Mouse (Mus musculus) lung, postnatal 0 days (tissue): ENCODE data around the gene Lrrfip1. TPM values are rescaled to one million over a fixed set of nuclear protein-coding genes. Genes with fewer than 3 reads are reported as not detected.

Source experiments
- ATAC-seq: fragments of 200-750 bp; cut with Nextera tagmentation; 2 replicates; pipeline ENCODE4 v1.8.0; 2017; ENCODE audit warnings: moderate library complexity
- DNase-seq: peaks from one replicate; pipeline ENCODE4 v3.0.0-alpha.2; 2016; ENCODE audit warnings: low spot score
- H3K27ac ChIP-seq: fragments of 300-500 bp; sonication (generic); 2 replicates; pipeline ENCODE4 v1.5.1; 2014; ENCODE audit warnings: antibody characterized with exemption, mild to moderate bottlenecking, low read length, mixed read lengths
- H3K27me3 ChIP-seq: fragments of 300-500 bp; sonication (generic); replicated peaks from 2 replicates; pipeline ENCODE4 v1.6.1; 2014; ENCODE audit warnings: low read length, mixed read lengths; ENCODE audit not compliant: insufficient read depth
- H3K36me3 ChIP-seq: fragments of 300-500 bp; sonication (generic); 2 replicates; pipeline ENCODE4 v1.6.1; 2014; ENCODE audit warnings: low read length, mixed read lengths; ENCODE audit not compliant: insufficient read depth
- H3K4me1 ChIP-seq: fragments of 300-500 bp; sonication (generic); 2 replicates; pipeline ENCODE4 v1.6.1; 2014; ENCODE audit warnings: antibody characterized with exemption, low read depth, low read length, mixed read lengths; ENCODE audit not compliant: insufficient read depth
- H3K4me2 ChIP-seq: fragments of 300-500 bp; sonication (generic); replicated peaks from 2 replicates; pipeline ENCODE4 v1.6.1; 2014; ENCODE audit warnings: low read depth, mild to moderate bottlenecking, low read length, moderate library complexity, mixed read lengths
- H3K4me3 ChIP-seq: fragments of 300-500 bp; sonication (generic); 2 replicates; pipeline ENCODE4 v1.5.1; 2014; ENCODE audit warnings: low read depth, low read length
- H3K9ac ChIP-seq: fragments of 300-500 bp; sonication (generic); replicated peaks from 2 replicates; pipeline ENCODE4 v1.6.1; 2014; ENCODE audit warnings: low read depth, mild to moderate bottlenecking
- H3K9me3 ChIP-seq: fragments of 300-500 bp; sonication (generic); 2 replicates; pipeline ENCODE4 v1.6.1; 2016; ENCODE audit warnings: low read length, mixed read lengths
- CTCF ChIP-seq: IDR thresholded peaks from 2 replicates; pipeline ENCODE4 v1.5.1; 2016; ENCODE audit warnings: antibody characterized with exemption, mild to moderate bottlenecking
- EP300 ChIP-seq: IDR thresholded peaks from 2 replicates; pipeline ENCODE4 v1.6.1; 2016; ENCODE audit warnings: antibody characterized with exemption, mild to moderate bottlenecking, control low read depth
- WGBS: fragments of 180-500 bp; shearing (Covaris S2); extraction: QIAGEN DNeasy Blood & Tissue Kit; methylation state at CpG from one replicate; pipeline ENCODE4 v1.1.7; 2014; 5-methylcytosine and 5-hydroxymethylcytosine counted together
- polyA plus RNA-seq: library from polyadenylated mRNA; unstranded; fragments of >200 nt; fragmentation: Nextera tagmentation; extraction: Ambion mirVana; gene quantifications from 2 replicates; pipeline ENCODE4 v1.2.1, GENCODE M21; 2015

The Lrrfip1 gene
- polyA plus RNA-seq, 1 experiment from 2014 or later = 83.1 TPM

GRCm38 (mm10) chr1:91001871-91002539, 3.5 kb downstream of the Lrrfip1 start:
- no peak overlapping the region for H3K27ac ChIP-seq
- no peak overlapping the region for H3K4me2 ChIP-seq
- H3K9me3 ChIP-seq = no peaks in the 10 kb centered on the region
- DNase-seq = no peak
- peaks cover 13% of the 10 kb centered on the region for H3K4me1 ChIP-seq
- no peak for ATAC-seq
- no peak overlapping the region for H3K9ac ChIP-seq
- no peaks in the 10 kb centered on the region for H3K36me3 ChIP-seq
- 80% methylated on average over 3 of the region's 3 CpGs for WGBS
- TF ChIP-seq CTCF (no peak), EP300 (no peak)
- H3K27me3 ChIP-seq = no peaks in the 10 kb centered on the region
- H3K4me3 ChIP-seq = no peak overlapping the region

- H3K27ac ChIP-seq = no peak overlapping the region
- H3K4me1 ChIP-seq = peaks cover 13% of the 10 kb centered on the region
- no peaks in the 10 kb centered on the region for H3K36me3 ChIP-seq
- no peaks in the 10 kb centered on the region for H3K27me3 ChIP-seq
- no peak for DNase-seq
- no peak overlapping the region for H3K9ac ChIP-seq
- ATAC-seq = no peak
- WGBS = 69% methylated on average over 3 of the region's 3 CpGs
- no peak overlapping the region for H3K4me3 ChIP-seq
- no peaks in the 10 kb centered on the region for H3K9me3 ChIP-seq
- no peak overlapping the region for H3K4me2 ChIP-seq
- TF ChIP-seq CTCF = no peak
Measured at GRCm38 (mm10) chr1:91002641-91003040, 4.1 kb downstream of the Lrrfip1 start.

DNA sequence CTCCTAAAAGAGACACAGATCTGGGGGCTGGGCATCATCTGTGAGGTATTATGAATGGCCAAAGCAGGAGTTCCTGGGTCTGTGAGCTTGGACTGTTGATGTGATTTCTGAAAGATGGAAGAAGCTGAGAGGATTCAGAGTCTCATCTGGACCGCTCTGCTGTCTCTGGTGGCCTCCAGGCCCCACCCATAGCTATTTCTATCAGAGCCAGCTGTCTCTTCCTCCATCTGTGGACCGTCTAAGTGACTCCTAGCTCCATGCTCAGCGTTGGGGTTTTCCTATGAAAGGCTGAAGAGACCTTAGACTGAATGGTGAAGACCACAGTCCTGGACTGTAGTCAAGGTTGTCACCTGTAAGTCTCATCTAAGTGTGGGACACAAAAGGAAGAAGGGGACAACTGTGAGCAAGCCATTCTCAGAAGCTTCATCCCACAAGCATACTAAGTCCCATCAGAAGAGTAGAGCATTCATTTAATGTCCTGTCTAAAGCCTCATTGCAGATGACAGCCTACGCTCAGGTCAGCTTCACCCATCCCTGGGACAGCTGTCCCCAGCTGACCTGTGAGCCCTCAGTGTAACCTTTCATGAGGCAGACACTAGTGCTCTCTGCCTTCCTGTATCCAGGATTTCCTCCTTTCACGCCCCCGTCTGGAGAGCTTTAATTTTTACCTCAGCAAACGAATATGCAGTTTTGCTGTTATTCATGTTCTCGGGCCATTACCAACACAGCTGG, 5.2 kb downstream of the Lrrfip1 start:
- DNase-seq = no peak
- H3K4me2 ChIP-seq = no peak overlapping the region
- H3K9me3 ChIP-seq = no peaks in the 10 kb centered on the region
- no peak overlapping the region; the same call in 1 of the 2 replicates for H3K27ac ChIP-seq
- ATAC-seq = no peak
- H3K4me1 ChIP-seq = peaks cover 13% of the 10 kb centered on the region; the same call in 1 of the 2 replicates
- WGBS = 81% methylated on average over 8 of the region's 8 CpGs
- H3K27me3 ChIP-seq = no peaks in the 10 kb centered on the region
- no peaks in the 10 kb centered on the region for H3K36me3 ChIP-seq
- no peak overlapping the region for H3K4me3 ChIP-seq
- H3K9ac ChIP-seq = no peak overlapping the region
- TF ChIP-seq EP300 (no peak), CTCF (no peak)

GRCm38 (mm10) chr1:91006037-91006436, 7.5 kb downstream of the Lrrfip1 start:
- TF ChIP-seq CTCF (no peak), EP300 (no peak)
- 48% methylated on average over 5 of the region's 5 CpGs for WGBS
- no peaks in the 10 kb centered on the region for H3K27me3 ChIP-seq
- H3K4me2 ChIP-seq = no peak overlapping the region
- ATAC-seq = no peak
- H3K4me1 ChIP-seq = 0 out of 2 replicates have a peak, but pooled peaks cover 5% of the 10 kb centered on the region
- no peak overlapping the region for H3K9ac ChIP-seq
- H3K4me3 ChIP-seq = no peak overlapping the region
- H3K9me3 ChIP-seq = no peaks in the 10 kb centered on the region
- no peaks in the 10 kb centered on the region for H3K36me3 ChIP-seq
- DNase-seq = no peak
- no peak overlapping the region for H3K27ac ChIP-seq

DNA sequence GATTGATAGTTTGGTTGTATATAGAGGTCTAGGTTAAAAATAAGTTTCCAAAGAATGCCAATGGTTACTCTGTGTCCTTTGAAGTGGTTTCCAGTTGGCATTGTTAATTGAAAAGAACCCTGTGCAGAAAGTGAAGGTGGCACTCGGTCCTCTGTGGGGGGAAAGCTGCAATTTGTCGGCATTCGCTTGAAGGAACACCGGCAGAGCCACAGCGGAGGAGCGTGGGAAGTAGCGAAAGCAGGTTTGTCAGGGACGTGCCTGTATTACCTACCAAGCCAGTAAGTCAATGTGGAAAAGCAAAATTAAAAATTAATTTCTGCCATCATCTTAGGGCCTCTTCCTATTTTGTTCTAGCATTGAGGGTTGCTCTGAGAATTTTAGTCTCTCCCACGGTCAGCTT, 8.2 kb downstream of the Lrrfip1 start:
- H3K4me3 ChIP-seq = no peak overlapping the region
- no peaks in the 10 kb centered on the region for H3K36me3 ChIP-seq
- H3K9ac ChIP-seq = no peak overlapping the region
- no peaks in the 10 kb centered on the region for H3K4me1 ChIP-seq
- H3K4me2 ChIP-seq = no peak overlapping the region
- H3K27me3 ChIP-seq = no peaks in the 10 kb centered on the region
- no peak for ATAC-seq
- H3K9me3 ChIP-seq = no peaks in the 10 kb centered on the region
- TF ChIP-seq EP300 = no peak
- TF ChIP-seq CTCF = no peak
- no peak overlapping the region for H3K27ac ChIP-seq
- 66% methylated on average over 9 of the region's 9 CpGs for WGBS
- no peak for DNase-seq

DNA sequence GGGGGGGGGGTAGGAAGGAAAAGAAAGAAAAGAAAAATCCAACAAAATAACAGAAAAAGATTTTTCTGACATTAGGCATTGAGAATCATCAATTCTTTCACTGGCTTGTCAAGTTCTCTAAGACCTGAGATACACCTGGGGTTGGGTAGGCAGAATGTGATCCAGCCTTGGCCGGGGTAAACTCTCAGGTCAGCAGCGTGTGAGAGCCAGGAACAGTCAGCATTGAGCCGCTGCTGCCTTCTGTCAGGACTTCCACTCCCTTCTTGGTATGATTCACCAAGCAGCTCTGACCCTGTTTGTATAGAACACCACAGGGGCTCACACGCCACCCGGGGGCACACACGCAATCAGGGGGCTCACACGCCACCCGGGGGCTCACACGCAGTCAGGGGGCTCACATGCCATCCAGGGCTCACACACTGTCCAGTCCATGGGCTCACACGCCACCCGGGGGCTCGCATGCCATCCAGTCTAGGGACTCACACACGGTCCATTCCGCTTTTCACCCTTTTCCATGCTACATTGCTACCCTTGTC, 9.7 kb downstream of the Lrrfip1 start:
- 91% methylated on average over 14 of the region's 14 CpGs for WGBS
- ATAC-seq (no peak), DNase-seq (no peak)
- H3K4me3 ChIP-seq = no peak overlapping the region
- H3K4me2 ChIP-seq = no peak overlapping the region
- H3K9ac ChIP-seq = no peak overlapping the region
- TF ChIP-seq CTCF (no peak), EP300 (no peak)
- no peaks in the 10 kb centered on the region for H3K4me1 ChIP-seq
- no peaks in the 10 kb centered on the region for H3K36me3 ChIP-seq
- H3K27me3 ChIP-seq = no peaks in the 10 kb centered on the region
- H3K27ac ChIP-seq = no peak overlapping the region
- H3K9me3 ChIP-seq = no peaks in the 10 kb centered on the region
